Mouse (Mus musculus): ENCODE data around the gene Tomm34. TPM values are rescaled to one million over a fixed set of nuclear protein-coding genes. Genes with fewer than 3 reads are reported as not detected.

The Tomm34 gene
- polyA plus RNA-seq, 3 experiments from 2014 or later: 103 to 135 (median 128) TPM

GRCm38 (mm10) chr2:164010496-164010895 is 60.5 kb downstream of the Tomm34 start:
- ATAC-seq: no peak

GRCm38 (mm10) chr2:164009227-164009626 is 61.7 kb downstream of the Tomm34 start:
- ATAC-seq: no peak

- no peak for ATAC-seq
These were observed 62.9 kb downstream of the Tomm34 start for GRCm38 (mm10) chr2:164007987-164008545.

GRCm38 (mm10) chr2:164007547-164007946 is 63.4 kb downstream of the Tomm34 start:
- ATAC-seq: no peak

GRCm38 (mm10) chr2:164006932-164007331 is 64.0 kb downstream of the Tomm34 start:
- ATAC-seq: peak; percentile 85

GRCm38 (mm10) chr2:164004503-164004902 is 66.5 kb downstream of the Tomm34 start:
- ATAC-seq: no peak

Other genes starting within 250 kb of the Tomm34 start
- not detected for gene Kcnk15, start 217.5 kb downstream of the Tomm34 start, polyA plus RNA-seq (2017; shearing (Covaris generic))
- not detected for gene Rims4, start 152.5 kb downstream of the Tomm34 start, polyA plus RNA-seq (2017; shearing (Covaris generic))
- 100 to 1,000 TPM in 1 of 3 experiments, 10 to 100 TPM in 2; 60.0 to 106 (median 82.2) TPM for gene Ywhab, start 76.2 kb downstream of the Tomm34 start, polyA plus RNA-seq (2017; shearing (Covaris generic))
- gene Pabpc1l, start 45.7 kb downstream of the Tomm34 start, polyA plus RNA-seq (2017; shearing (Covaris generic)): 1 to 10 TPM in 2 of 3 experiments, under 1 TPM in 1; 0.62 to 9.3 (median 2.1) TPM
- gene Stk4, start 847 bp downstream of the Tomm34 start, polyA plus RNA-seq (2017; shearing (Covaris generic)): 100 to 1,000 TPM; 167 to 200 (median 173) TPM
- not detected for gene Kcns1, start 99.9 kb upstream of the Tomm34 start, polyA plus RNA-seq (2017; shearing (Covaris generic))
- gene Wfdc5, start 111.6 kb upstream of the Tomm34 start, polyA plus RNA-seq (2017; shearing (Covaris generic)): not detected
- not detected for gene Wfdc12, start 119.4 kb upstream of the Tomm34 start, polyA plus RNA-seq (2017; shearing (Covaris generic))
- gene Wfdc15a, start 129.0 kb upstream of the Tomm34 start, polyA plus RNA-seq (2017; shearing (Covaris generic)): not detected
- gene Wfdc15b, start 150.5 kb upstream of the Tomm34 start, polyA plus RNA-seq (2017; shearing (Covaris generic)): not detected
- gene Svs2, start 167.3 kb upstream of the Tomm34 start, polyA plus RNA-seq (2017; shearing (Covaris generic)): not detected
- gene Svs3b, start 185.5 kb upstream of the Tomm34 start, polyA plus RNA-seq (2017; shearing (Covaris generic)): not detected
- not detected for gene Svs4, start 207.3 kb upstream of the Tomm34 start, polyA plus RNA-seq (2017; shearing (Covaris generic))
- not detected for gene Svs3a, start 218.1 kb upstream of the Tomm34 start, polyA plus RNA-seq (2017; shearing (Covaris generic))
- not detected for gene Svs6, start 245.6 kb upstream of the Tomm34 start, polyA plus RNA-seq (2017; shearing (Covaris generic))

Measured in inflammation-experienced regulatory T-cells, adult 6 months (primary cell).